Mouse (Mus musculus) CH12.LX (cell line): ENCODE measurements around the gene Dlg1.

Experiments used
- CTCF ChIP-seq, 2 experiments: IDR thresholded peaks in 1 of 2; conservative IDR thresholded peaks in 1 of 2; 2 replicates each; pipeline ENCODE4 v1.5.1; 2011 to 2012; ENCODE audit warnings: low read depth in 2 of 2, low read length in 2 of 2, improper control_type of control experiment in 1 of 2, inconsistent platforms in 1 of 2, mild to moderate bottlenecking in 1 of 2, moderate library complexity in 1 of 2
- EP300 ChIP-seq: IDR thresholded peaks from 2 replicates; pipeline ENCODE4 v1.6.1; 2011; ENCODE audit warnings: low read length, improper control_type of control experiment
- MYC ChIP-seq: IDR thresholded peaks from 2 replicates; pipeline ENCODE4 v1.6.1; 2011; ENCODE audit warnings: low read depth, mild to moderate bottlenecking, improper control_type of control experiment, low read length
- ZKSCAN1 ChIP-seq: IDR thresholded peaks from 2 replicates; pipeline ENCODE4 v1.6.1; 2012; ENCODE audit warnings: low read depth, inconsistent platforms, low read length, improper control_type of control experiment, borderline replicate concordance

DNA sequence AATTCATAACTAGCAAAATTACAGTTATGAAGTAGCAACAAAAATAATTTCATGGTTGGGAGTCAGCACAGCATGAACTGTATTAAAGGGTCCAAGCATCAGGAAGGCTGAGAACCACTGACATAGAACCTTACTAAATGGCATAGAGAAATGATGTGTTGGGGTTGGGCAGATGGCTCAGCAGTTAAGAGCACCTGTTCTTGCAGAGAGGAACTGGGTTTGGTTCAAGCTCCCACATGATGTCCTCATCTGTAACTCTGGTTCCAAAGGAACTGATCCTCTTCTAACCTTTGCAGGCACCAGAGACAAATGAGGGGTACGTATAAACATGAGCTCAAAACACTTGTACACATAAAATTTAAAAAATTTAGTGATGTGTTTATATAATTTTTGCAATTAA, 59.7 kb downstream of the Dlg1 start:
- no peak for TF ChIP-seq CTCF (conservative IDR thresholded peaks at IDR 0.05 in 1 of 2, IDR thresholded peaks at IDR 0.05 in 1 of 2; ENCODE audit: low read depth in 2 of 2, low read length in 2 of 2)
- no peak for TF ChIP-seq EP300
- TF ChIP-seq MYC: no peak
- no peak for TF ChIP-seq ZKSCAN1
